Mouse (Mus musculus): ENCODE results near the gene Ndst2.
A peak's percentile ranks its signal among the peaks of the same experiment; 100 is the strongest.
"Not testable (repeated sequence)": the region's sequence is repeated elsewhere in the genome, so short reads cannot be mapped to it uniquely, and the experiment has no call there.

The Ndst2 gene

GRCm38 (mm10) chr14:20737306-20737705, 2.9 kb upstream of the Ndst2 start:
- no peak for DNase-seq (ENCODE audit: low spot score in 2 of 2)

GRCm38 (mm10) chr14:20735892-20736390, 1.6 kb upstream of the Ndst2 start:
- DNase-seq (ENCODE audit: low spot score in 2 of 2), result no peak

DNA sequence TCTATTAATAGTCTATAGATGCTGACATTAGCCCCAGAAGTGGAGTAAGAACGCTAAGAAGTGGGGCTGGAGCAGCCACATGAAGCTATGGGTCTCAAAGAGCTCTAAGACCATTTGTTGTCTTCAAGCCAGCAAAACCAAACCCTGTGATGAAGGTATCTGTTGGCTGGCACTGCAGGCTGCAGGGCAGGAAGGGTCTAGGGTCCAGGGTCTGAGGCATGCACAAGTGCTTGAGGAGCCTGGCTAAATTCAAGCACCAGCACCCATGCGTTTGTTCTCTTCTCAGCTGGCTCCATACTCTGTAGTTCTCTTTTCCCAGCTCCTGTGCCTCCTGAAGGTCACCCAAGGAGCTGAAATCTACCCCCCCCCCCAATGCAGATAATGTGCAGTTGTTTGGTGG, 690 bp upstream of the Ndst2 start:
- no peak for DNase-seq (ENCODE audit: low spot score in 2 of 2)

DNA sequence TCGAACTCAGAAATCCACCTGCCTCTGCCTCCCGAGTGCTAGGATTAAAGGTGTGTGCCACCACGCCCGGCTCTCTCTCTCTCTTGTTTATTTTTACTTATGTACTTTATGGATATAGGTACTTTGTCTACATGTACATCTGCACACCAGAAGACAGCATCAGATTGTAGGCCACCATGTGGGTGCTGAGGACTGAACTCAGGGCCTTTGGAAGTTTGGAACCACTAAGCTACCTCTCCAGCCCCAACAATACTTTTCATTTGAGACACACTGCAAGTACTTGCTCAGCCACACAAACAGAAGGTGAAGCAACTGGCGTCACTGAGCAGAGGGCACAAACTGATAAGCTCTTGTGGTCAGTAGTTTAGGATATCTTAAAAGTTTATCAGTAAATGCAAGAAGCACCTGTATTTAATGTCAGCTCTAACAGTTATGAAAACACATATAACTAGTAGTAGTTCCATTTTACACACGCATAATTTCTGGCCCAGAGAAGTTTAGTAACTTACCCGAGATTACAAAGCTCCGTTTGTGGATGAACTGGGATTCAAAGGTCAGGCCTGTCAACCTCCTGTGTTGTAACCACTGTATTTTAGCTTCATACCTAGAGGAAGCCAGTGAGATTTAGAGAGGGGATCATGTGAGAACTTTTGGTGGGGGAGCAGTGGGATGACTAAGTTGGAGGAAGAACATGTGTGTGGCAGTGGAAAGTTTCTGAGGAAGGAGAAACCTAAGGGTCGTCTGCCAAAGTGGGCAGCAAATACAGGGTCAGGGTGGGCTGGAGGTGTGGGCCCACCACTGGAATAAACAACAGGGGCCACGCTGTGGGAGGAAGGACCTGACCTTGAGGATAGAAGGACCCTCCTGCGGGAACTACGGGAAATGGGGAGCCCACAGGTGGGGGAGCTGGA, 1.1 kb downstream of the Ndst2 start:
- no peak for DNase-seq (ENCODE audit: low spot score in 2 of 2)

DNA sequence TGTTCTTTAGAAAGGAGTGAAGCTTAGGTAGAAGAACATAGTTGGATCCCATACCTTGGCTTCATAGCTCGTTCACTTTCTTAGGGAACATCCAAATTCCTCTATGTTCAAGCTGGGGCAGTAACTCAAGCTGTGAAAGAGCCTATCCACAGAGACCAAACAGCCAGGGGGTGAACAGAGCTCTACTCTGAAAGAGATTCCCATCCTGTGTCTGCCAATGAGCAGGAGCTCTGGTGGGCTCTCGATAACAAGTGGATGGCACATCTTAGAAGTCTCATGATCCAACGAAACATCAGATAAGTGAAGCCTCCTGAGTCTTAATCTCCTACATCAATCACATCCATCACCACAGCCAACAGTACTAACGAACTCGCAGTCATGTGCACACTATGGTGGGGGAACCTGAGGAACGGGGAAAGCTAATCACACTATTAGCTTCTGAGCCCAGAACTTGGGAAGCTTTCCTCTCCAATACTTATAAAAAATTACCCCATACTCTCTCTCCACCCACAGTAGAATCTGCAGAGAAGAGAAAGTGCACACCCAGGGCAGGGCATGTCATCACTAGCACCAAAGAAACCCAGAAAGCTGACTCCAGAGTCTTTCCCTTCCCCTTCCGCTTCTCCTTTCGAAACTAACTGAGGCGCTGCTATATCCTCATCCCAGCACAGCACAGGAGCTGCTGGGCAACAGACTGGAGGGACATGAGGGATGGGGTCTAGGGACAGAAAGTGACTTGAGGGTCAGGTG, 3.3 kb downstream of the Ndst2 start:
- no peak for DNase-seq (ENCODE audit: low spot score in 2 of 2)

- DNase-seq (ENCODE audit: low spot score in 2 of 2), result no peak
These were observed 4.5 kb downstream of the Ndst2 start for GRCm38 (mm10) chr14:20729871-20730270.

GRCm38 (mm10) chr14:20725660-20726339, 8.6 kb downstream of the Ndst2 start:
- DNase-seq (ENCODE audit: low spot score in 2 of 2), result no peak

DNA sequence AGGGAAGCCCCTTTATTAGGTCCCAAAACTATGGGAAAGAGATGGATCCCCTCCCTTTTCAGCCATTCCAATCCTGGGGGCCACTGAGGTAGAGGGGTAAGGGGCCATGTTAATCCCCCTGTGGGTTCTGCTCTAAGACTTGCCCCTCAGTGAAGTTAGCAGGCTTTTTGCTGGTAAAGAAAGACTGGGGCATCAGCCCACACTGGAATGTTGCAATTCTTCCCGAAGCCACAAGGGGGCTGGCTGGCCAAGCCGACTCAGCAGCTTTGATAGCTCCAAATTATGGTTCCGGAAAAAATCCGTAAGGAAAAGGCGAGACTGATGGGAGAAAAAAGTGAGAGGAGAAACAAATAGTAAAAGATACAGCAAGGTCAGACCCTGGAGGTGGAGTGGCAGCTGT, 10.3 kb downstream of the Ndst2 start:
- peak in 1 of 2 experiments; percentile 78 for DNase-seq (ENCODE audit: low spot score in 2 of 2)

DNA sequence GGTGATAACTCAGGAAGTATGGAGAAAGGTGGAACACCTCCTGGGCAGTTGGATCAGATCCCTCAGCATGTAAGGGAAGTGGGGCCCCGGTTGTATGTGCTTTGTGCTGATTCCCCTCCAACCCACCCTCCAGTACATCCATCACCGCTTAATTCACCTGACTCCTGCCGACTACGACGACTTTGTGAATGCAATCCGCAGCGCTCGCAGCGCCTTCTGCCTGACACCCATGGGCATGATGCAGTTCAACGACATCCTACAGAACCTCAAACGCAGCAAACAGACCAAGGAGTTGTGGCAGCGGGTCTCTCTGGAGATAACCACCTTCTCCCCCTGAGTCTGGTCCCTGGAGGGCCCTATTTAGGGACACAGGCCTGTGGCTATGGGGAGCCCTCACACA, 11.4 kb downstream of the Ndst2 start:
- no peak for DNase-seq (ENCODE audit: low spot score in 2 of 2)

- no peak for DNase-seq (ENCODE audit: low spot score in 2 of 2)
These were observed 13.0 kb downstream of the Ndst2 start for GRCm38 (mm10) chr14:20721371-20721770.

- DNase-seq (ENCODE audit: low spot score in 2 of 2), result no peak
These were observed 14.6 kb downstream of the Ndst2 start for GRCm38 (mm10) chr14:20719767-20720166.

DNA sequence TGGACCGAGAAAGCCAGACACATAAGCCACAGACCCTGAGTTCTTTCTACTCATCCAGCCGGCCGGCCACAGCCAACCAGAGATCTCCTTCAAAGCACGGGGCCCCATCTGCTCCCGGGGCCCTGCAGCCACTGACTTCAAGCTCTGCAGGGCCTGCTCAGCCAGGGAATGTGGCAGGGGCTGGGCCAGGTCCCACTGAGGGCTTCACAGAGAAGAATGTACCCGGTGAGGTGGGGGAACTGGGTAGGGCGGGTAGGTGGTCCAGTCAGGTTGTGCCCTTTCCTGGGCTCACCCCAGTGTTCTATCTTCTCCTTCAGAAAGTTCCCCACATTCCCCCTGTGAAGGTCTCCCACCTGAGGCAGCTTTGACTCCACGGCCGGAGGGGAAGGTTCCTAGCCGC, 15.9 kb downstream of the Ndst2 start:
- no peak for DNase-seq (ENCODE audit: low spot score in 2 of 2)

- no peak for DNase-seq (ENCODE audit: low spot score in 2 of 2)
These were observed 20.5 kb downstream of the Ndst2 start for GRCm38 (mm10) chr14:20713832-20714231.

- no peak for DNase-seq (ENCODE audit: low spot score in 2 of 2)
These were observed 26.1 kb downstream of the Ndst2 start for GRCm38 (mm10) chr14:20708239-20708638.

GRCm38 (mm10) chr14:20707201-20708190, 26.9 kb downstream of the Ndst2 start, which contains the start of gene Zswim8:
TSS of gene Zswim8 (plus strand) at chr14:20707552.
- peak; percentile 84 to 87 for DNase-seq (ENCODE audit: low spot score in 2 of 2)

GRCm38 (mm10) chr14:20703461-20703860, 30.9 kb downstream of the Ndst2 start:
- DNase-seq (ENCODE audit: low spot score in 2 of 2), result not testable (repeated sequence)

GRCm38 (mm10) chr14:20702741-20703381, 31.5 kb downstream of the Ndst2 start, which contains the start of gene Chchd1:
TSS of gene Chchd1 (plus strand) at chr14:20703006.
- peak; percentile 81 to 90 for DNase-seq (ENCODE audit: low spot score in 2 of 2)

- DNase-seq (ENCODE audit: low spot score in 2 of 2), result no peak
These were observed 32.1 kb downstream of the Ndst2 start for GRCm38 (mm10) chr14:20702096-20702740.

DNA sequence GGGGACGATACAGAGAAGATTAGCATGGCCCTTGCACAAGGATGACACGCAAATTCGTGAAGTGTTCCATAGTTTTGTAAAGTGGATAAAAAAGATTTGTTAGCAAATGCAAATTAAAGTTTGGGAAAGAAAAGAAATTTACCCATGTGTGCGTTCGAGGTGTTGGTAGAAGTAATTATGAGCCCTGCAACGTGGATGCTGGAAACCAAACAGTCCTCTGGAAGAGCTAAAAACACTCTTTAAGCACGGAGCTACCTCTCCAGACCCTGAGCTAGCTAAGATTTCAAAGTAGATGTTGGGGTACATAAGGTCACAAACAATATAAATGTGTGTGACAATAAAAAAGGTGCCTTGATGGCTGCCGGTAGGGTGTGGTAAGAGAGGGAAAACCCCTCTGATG, 32.8 kb downstream of the Ndst2 start:
- DNase-seq (ENCODE audit: low spot score in 2 of 2), result no peak

GRCm38 (mm10) chr14:20700362-20700761, 34.0 kb downstream of the Ndst2 start:
- DNase-seq (ENCODE audit: low spot score in 2 of 2), result no peak

All from frontal cortex, postnatal 14 days (tissue).